Mouse (Mus musculus): ENCODE measurements around the gene Gm3435. TPM values are rescaled to one million over a fixed set of nuclear protein-coding genes. Genes with fewer than 3 reads are reported as not detected.
"Not testable (repeated sequence)": the region's sequence is repeated elsewhere in the genome, so short reads cannot be mapped to it uniquely, and the experiment has no call there.

The Gm3435 gene
- polyA plus RNA-seq, 1 experiment: 2.7 TPM

GRCm38 (mm10) chr17:14992522-14993138 lies 17.3 kb upstream of the Gm3435 start:
- not testable (repeated sequence) for H3K27me3 ChIP-seq (ENCODE audit: control insufficient read depth, insufficient read depth, insufficient read length); H3K79me3 ChIP-seq (ENCODE audit: low read depth); H3K79me2 ChIP-seq (ENCODE audit: control insufficient read depth, insufficient read depth); H3K36me3 ChIP-seq (ENCODE audit: control insufficient read depth, insufficient read depth); H3K4me3 ChIP-seq (ENCODE audit: insufficient read depth, poor library complexity, severe bottlenecking); H3ac ChIP-seq (ENCODE audit: control insufficient read depth, insufficient read length, low read depth)

DNA sequence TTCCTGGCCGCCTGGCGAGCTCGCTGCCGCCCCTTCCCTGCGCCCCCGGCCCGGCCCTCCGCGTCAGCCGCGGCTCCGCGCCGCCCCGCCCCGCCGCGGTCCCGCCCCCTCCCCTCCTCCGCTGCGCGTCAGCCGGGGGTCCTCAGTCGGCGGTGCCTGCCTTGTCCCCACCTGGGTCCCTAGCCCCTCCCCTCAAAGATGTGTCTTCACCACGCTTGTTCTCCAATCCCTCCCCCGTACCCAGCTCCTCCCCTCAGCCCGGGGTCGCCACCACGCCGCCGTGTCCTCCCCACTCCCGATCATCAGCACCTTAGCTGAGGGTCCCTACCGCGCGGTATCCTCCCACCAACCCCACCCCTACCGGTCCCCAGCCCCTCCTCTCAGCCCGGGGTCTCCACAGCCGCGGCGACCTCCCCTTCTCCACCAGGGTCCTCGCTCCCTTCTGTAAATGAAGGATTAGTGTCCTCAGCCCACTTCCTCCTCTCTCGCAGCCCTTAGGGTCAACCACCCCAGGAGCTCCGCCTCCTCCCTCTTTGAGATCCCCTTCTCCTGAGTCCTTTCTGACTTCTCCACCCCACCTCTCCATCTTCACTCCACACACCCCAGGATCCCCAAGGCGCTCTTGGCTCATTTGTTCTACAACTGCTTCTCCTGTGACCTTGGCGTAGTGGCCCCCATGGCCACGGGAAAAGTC lies 16.7 kb upstream of the Gm3435 start:
- not testable (repeated sequence) for H3K27me3 ChIP-seq (ENCODE audit: control insufficient read depth, insufficient read depth, insufficient read length); H3K36me3 ChIP-seq (ENCODE audit: control insufficient read depth, insufficient read depth); H3K79me2 ChIP-seq (ENCODE audit: control insufficient read depth, insufficient read depth); H3K4me3 ChIP-seq (ENCODE audit: insufficient read depth, poor library complexity, severe bottlenecking); H3K79me3 ChIP-seq (ENCODE audit: low read depth); H3ac ChIP-seq (ENCODE audit: control insufficient read depth, insufficient read length, low read depth)

DNA sequence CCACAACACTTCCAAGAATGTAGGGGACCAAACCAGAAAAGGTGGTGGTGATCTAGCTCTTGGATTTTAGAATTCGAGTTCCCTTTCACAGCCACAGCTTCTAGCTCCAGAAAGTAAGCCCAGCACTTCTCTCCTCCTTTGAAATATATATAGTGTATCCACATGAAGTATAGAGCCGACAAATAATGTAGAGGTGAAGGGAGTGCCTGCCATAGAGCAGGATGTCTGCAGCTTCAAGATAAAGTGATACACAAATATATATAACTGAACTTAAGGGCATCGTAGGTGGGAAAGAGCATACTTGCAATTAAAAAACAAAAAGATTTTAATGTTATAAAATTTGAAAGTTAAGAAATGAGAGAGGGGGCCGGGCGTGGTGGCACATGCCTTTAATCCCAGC lies 15.8 kb upstream of the Gm3435 start:
- not testable (repeated sequence) for H3K4me3 ChIP-seq (ENCODE audit: insufficient read depth, poor library complexity, severe bottlenecking); H3K79me2 ChIP-seq (ENCODE audit: control insufficient read depth, insufficient read depth); H3K79me3 ChIP-seq (ENCODE audit: low read depth); H3ac ChIP-seq (ENCODE audit: control insufficient read depth, insufficient read length, low read depth); H3K27me3 ChIP-seq (ENCODE audit: control insufficient read depth, insufficient read depth, insufficient read length); H3K36me3 ChIP-seq (ENCODE audit: control insufficient read depth, insufficient read depth)

GRCm38 (mm10) chr17:15000047-15000446 lies 9.9 kb upstream of the Gm3435 start:
- H3K79me2 ChIP-seq (ENCODE audit: control insufficient read depth, insufficient read depth); H3K27me3 ChIP-seq (ENCODE audit: control insufficient read depth, insufficient read depth, insufficient read length); H3K36me3 ChIP-seq (ENCODE audit: control insufficient read depth, insufficient read depth); H3ac ChIP-seq (ENCODE audit: control insufficient read depth, insufficient read length, low read depth); H3K4me3 ChIP-seq (ENCODE audit: insufficient read depth, poor library complexity, severe bottlenecking); H3K79me3 ChIP-seq (ENCODE audit: low read depth): not testable (repeated sequence)

- not testable (repeated sequence) for H3K36me3 ChIP-seq (ENCODE audit: control insufficient read depth, insufficient read depth); H3K27me3 ChIP-seq (ENCODE audit: control insufficient read depth, insufficient read depth, insufficient read length); H3K79me2 ChIP-seq (ENCODE audit: control insufficient read depth, insufficient read depth); H3K4me3 ChIP-seq (ENCODE audit: insufficient read depth, poor library complexity, severe bottlenecking); H3ac ChIP-seq (ENCODE audit: control insufficient read depth, insufficient read length, low read depth); H3K79me3 ChIP-seq (ENCODE audit: low read depth)
Observed at GRCm38 (mm10) chr17:15009088-15009487, 888 bp upstream of the Gm3435 start.

DNA sequence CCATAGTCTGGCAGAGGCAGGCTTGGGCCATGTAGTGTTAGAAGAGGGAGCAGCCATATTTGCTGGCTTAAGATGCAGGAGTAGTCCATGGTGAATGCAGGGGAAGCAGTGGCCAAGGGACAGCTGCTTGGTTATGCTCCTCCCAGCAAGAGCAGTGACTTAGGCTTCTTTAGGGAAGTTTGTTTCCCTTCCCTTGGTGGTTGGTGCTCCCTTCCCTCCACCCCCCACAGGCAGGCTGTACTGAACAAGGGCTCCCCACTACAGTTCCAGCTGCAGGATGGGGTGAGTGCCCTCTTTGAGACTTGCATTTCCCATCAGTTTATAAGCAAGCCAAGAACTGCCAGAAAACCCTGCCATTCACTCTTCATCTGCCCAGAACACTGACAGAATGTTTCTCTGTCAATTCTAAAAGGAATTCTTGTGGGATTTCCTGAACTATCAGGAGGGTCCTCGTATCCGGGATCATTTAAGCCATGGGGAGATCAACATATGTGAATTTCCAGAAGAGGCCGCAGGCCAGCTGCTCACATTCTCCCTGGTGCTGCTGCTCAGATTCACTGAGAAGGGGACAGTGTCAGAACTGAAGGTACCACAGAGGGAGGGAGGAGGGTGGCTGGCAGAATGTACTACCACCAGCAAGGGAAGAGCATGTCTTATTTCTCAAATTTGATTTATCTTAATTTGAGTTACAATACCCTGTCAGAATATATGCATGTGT lies 11.7 kb downstream of the Gm3435 start:
- H3K36me3 ChIP-seq (ENCODE audit: control insufficient read depth, insufficient read depth); H3K27me3 ChIP-seq (ENCODE audit: control insufficient read depth, insufficient read depth, insufficient read length); H3K79me2 ChIP-seq (ENCODE audit: control insufficient read depth, insufficient read depth); H3K79me3 ChIP-seq (ENCODE audit: low read depth); H3K4me3 ChIP-seq (ENCODE audit: insufficient read depth, poor library complexity, severe bottlenecking); H3ac ChIP-seq (ENCODE audit: control insufficient read depth, insufficient read length, low read depth): not testable (repeated sequence)

DNA sequence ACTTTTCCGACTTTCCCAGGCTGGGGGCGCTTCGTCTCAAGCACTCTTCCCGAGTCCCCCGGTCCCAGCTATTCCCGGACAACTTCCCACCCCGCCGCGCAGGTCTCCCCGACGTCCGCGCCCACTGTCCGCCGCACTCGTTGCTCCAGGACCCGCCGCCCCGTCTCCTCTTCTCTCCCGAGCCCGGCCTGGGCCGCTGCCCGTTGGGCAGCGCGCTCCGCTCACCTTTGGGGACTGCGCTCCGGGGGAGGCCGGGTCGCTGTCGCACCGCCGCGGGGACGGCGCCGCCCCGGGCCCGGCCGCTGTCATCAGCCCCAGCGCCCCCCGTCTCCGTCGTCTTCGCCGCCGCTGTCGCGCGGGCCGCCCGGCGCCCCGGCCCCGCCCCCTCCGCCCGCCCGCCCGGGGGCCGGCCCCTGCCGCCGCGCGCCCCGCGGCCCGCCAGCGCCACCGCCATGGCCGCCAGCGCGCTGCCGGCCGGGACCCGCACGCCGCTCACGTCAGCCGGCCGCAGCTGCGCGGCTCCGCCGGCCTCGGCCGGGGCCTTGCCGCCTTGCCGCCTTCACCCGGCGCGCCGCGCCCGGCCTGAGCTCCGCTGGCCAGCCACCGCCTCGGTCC lies 14.0 kb downstream of the Gm3435 start:
- H3K36me3 ChIP-seq (ENCODE audit: control insufficient read depth, insufficient read depth); H3K4me3 ChIP-seq (ENCODE audit: insufficient read depth, poor library complexity, severe bottlenecking); H3ac ChIP-seq (ENCODE audit: control insufficient read depth, insufficient read length, low read depth); H3K27me3 ChIP-seq (ENCODE audit: control insufficient read depth, insufficient read depth, insufficient read length); H3K79me3 ChIP-seq (ENCODE audit: low read depth); H3K79me2 ChIP-seq (ENCODE audit: control insufficient read depth, insufficient read depth): not testable (repeated sequence)

DNA sequence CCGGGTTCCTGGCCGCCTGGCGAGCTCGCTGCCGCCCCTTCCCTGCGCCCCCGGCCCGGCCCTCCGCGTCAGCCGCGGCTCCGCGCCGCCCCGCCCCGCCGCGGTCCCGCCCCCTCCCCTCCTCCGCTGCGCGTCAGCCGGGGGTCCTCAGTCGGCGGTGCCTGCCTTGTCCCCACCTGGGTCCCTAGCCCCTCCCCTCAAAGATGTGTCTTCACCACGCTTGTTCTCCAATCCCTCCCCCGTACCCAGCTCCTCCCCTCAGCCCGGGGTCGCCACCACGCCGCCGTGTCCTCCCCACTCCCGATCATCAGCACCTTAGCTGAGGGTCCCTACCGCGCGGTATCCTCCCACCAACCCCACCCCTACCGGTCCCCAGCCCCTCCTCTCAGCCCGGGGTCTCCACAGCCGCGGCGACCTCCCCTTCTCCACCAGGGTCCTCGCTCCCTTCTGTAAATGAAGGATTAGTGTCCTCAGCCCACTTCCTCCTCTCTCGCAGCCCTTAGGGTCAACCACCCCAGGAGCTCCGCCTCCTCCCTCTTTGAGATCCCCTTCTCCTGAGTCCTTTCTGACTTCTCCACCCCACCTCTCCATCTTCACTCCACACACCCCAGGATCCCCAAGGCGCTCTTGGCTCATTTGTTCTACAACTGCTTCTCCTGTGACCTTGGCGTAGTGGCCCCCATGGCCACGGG lies 14.7 kb downstream of the Gm3435 start:
- H3K79me2 ChIP-seq (ENCODE audit: control insufficient read depth, insufficient read depth); H3K27me3 ChIP-seq (ENCODE audit: control insufficient read depth, insufficient read depth, insufficient read length); H3K36me3 ChIP-seq (ENCODE audit: control insufficient read depth, insufficient read depth): not testable (repeated sequence)

GRCm38 (mm10) chr17:15025513-15025912 lies 15.5 kb downstream of the Gm3435 start:
- H3K36me3 ChIP-seq (ENCODE audit: control insufficient read depth, insufficient read depth); H3ac ChIP-seq (ENCODE audit: control insufficient read depth, insufficient read length, low read depth); H3K4me3 ChIP-seq (ENCODE audit: insufficient read depth, poor library complexity, severe bottlenecking); H3K79me3 ChIP-seq (ENCODE audit: low read depth); H3K79me2 ChIP-seq (ENCODE audit: control insufficient read depth, insufficient read depth); H3K27me3 ChIP-seq (ENCODE audit: control insufficient read depth, insufficient read depth, insufficient read length): not testable (repeated sequence)

More for the DNA sequence above, 14.7 kb downstream of the Gm3435 start:
- not testable (repeated sequence) for H3K79me3 ChIP-seq (ENCODE audit: low read depth); H3ac ChIP-seq (ENCODE audit: control insufficient read depth, insufficient read length, low read depth); H3K4me3 ChIP-seq (ENCODE audit: insufficient read depth, poor library complexity, severe bottlenecking)

GRCm38 (mm10) chr17:15031414-15031813 lies 21.4 kb downstream of the Gm3435 start:
- H3K4me3 ChIP-seq (ENCODE audit: insufficient read depth, poor library complexity, severe bottlenecking); H3K79me2 ChIP-seq (ENCODE audit: control insufficient read depth, insufficient read depth); H3K79me3 ChIP-seq (ENCODE audit: low read depth); H3K36me3 ChIP-seq (ENCODE audit: control insufficient read depth, insufficient read depth); H3K27me3 ChIP-seq (ENCODE audit: control insufficient read depth, insufficient read depth, insufficient read length); H3ac ChIP-seq (ENCODE audit: control insufficient read depth, insufficient read length, low read depth): not testable (repeated sequence)

GRCm38 (mm10) chr17:15040455-15040854 lies 30.5 kb downstream of the Gm3435 start:
- H3K79me3 ChIP-seq (ENCODE audit: low read depth); H3K36me3 ChIP-seq (ENCODE audit: control insufficient read depth, insufficient read depth); H3ac ChIP-seq (ENCODE audit: control insufficient read depth, insufficient read length, low read depth); H3K4me3 ChIP-seq (ENCODE audit: insufficient read depth, poor library complexity, severe bottlenecking); H3K27me3 ChIP-seq (ENCODE audit: control insufficient read depth, insufficient read depth, insufficient read length); H3K79me2 ChIP-seq (ENCODE audit: control insufficient read depth, insufficient read depth): not testable (repeated sequence)

All from C2C12 (cell line).